9 mouse cellular contexts compared by ENCODE assay signal in the genomic region with DNA sequence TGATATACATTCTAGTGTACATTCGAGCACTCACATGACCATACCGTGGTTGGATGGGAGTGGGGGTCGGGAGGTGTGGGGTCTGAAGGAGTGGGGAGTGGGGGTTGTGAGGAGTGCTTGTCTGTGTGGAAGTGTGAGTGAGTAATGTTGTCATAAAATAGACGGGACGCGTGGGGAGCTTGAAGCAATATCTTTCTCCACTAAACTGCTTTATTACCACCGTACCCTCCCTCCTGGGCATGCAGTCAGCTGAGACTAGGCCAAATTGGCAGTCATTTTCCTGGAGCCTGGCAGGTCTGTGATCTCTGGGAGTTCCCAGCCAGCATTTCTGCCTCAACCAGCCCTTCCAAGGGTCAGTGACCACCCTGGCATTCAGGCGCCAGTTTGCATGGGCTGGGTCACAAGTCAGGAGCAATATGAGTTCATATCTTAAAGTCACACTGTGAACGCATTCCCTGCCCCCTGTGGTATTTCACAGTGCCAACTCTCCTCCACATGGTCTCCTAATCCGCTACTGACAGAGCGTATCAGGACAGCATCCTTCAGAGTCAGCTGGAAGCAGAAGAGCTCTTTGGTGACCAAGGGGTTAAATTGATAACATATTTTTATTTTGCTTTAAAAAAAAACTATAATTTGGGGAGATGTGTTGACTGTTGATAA.
DNase-seq lines count a peak whose midpoint lies in the region; ATAC-seq and TF ChIP-seq lines count a peak whose summit lies in the region.
"Had no signal": no experiment of that assay in that cellular context is flagged by ENCODE, and none has a peak within 500 bp of the region (broad histone marks: within the 10 kb centered on the region; RNA-seq: fewer than 3 reads in every experiment).

No protein-coding gene starts in this region.

- no peak for TF ChIP-seq CTCF in brain, embryonic 14.5 days (IDR thresholded peaks at IDR 0.05; ENCODE audit: borderline replicate concordance, extremely low read depth, insufficient read depth, insufficient read length)

- DNase-seq in layer of hippocampus, postnatal 10 days (ENCODE audit: low spot score in 2 of 2), result peak; percentile 66 to 77
- no peak for DNase-seq in layer of hippocampus, adult 18-20 months (ENCODE audit: low spot score in 2 of 2)
- DNase-seq in adrenal gland, postnatal 14 days, result peak; percentile 48
- DNase-seq in brain, embryonic 14.5 days (ENCODE audit: low read depth), result peak; percentile 66
- DNase-seq in kidney, postnatal 10 days, result peak; percentile 18
- no peak for DNase-seq in urinary bladder, adult 2 months (ENCODE audit: low spot score)
- DNase-seq: right cerebral cortex, postnatal 14 days; thymus, postnatal 4 days had no signal

- ATAC-seq in megakaryocyte progenitor cell, adult 5-6 weeks (replicated peaks; ENCODE audit: poor library complexity), result no peak

- no peak for TF ChIP-seq POLR2A in brain, embryonic 14.5 days (IDR thresholded peaks at IDR 0.05; ENCODE audit: borderline replicate concordance, extremely low read depth, insufficient read depth, insufficient read length, poor library complexity, severe bottlenecking)

Comparison
In these comparisons a context has a peak if more than half of its experiments do, and no peak if none do; other contexts are left out.
1. DNase-seq: peak in layer of hippocampus, postnatal 10 days (2 of 2), adrenal gland, postnatal 14 days (single experiment), brain, embryonic 14.5 days (single experiment) and kidney, postnatal 10 days (single experiment); none in layer of hippocampus, adult 18-20 months (0 of 2) and urinary bladder, adult 2 months (single experiment).